Mouse (Mus musculus) CH12.LX (cell line): ENCODE measurements at regions not wholly inside any gene's neighbourhood (a gene's known extent, or its start where the extent isn't known, plus 50 kb on each side); places are given as distances from the start of the nearest gene placed in this dataset.

Experiments
- DNase-seq: peaks from one replicate; pipeline ENCODE4 v3.0.0-alpha.2; 2013; ENCODE audit errors: extremely low read depth
- H3K27ac ChIP-seq: 2 replicates; pipeline ENCODE4 v1.5.1; 2012; ENCODE audit warnings: low read depth, mild to moderate bottlenecking, control low read depth, moderate library complexity; ENCODE audit not compliant: insufficient read depth
- H3K27me3 ChIP-seq: replicated peaks from 2 replicates; pipeline ENCODE3; 2012; ENCODE audit warnings: inconsistent platforms
- H3K36me3 ChIP-seq, 2 experiments: replicated peaks in 1 of 2; 2 replicates each; pipeline versions ENCODE3 to v1.6.1; 2012; ENCODE audit warnings: inconsistent platforms in 1 of 2, low read length in 1 of 2, mild to moderate bottlenecking in 1 of 2, mixed read lengths in 1 of 2, moderate library complexity in 1 of 2; ENCODE audit not compliant: control insufficient read depth in 1 of 2, insufficient read depth in 1 of 2
- H3K4me1 ChIP-seq, 2 experiments: 2 replicates each; pipeline ENCODE4 v1.6.1; 2012; ENCODE audit warnings: inconsistent platforms in 1 of 2, moderate library complexity in 1 of 2; ENCODE audit not compliant: insufficient read depth in 2 of 2, control insufficient read depth in 1 of 2
- H3K4me2 ChIP-seq: 2 replicates; pipeline ENCODE4 v1.6.1; 2012; ENCODE audit warnings: low read depth, mild to moderate bottlenecking, control low read depth; ENCODE audit not compliant: poor library complexity, insufficient read depth, severe bottlenecking
- H3K4me3 ChIP-seq, 3 experiments: fragments of 150-350 bp in 1 of 3; sonication (generic) in 1 of 3; replicated peaks in 1 of 3; 2 replicates each; pipeline versions ENCODE3 to v1.5.1; 2011 to 2012; ENCODE audit warnings: low read depth in 2 of 3, low read length in 2 of 3, mild to moderate bottlenecking in 2 of 3, moderate library complexity in 2 of 3, control low read depth in 1 of 3, improper control_type of control experiment in 1 of 3, inconsistent platforms in 1 of 3, mixed read lengths in 1 of 3; ENCODE audit not compliant: poor library complexity in 1 of 3
- H3K79me2 ChIP-seq: replicated peaks from 2 replicates; pipeline ENCODE4 v1.6.1; 2012; ENCODE audit warnings: mild to moderate bottlenecking, moderate library complexity; ENCODE audit not compliant: control insufficient read depth, poor library complexity, insufficient read depth, severe bottlenecking; ENCODE audit errors: extremely low read depth
- H3K9ac ChIP-seq: 2 replicates; pipeline ENCODE4 v1.6.1; 2012; ENCODE audit warnings: low read depth, mild to moderate bottlenecking, control low read depth, moderate library complexity; ENCODE audit not compliant: insufficient read depth
- H3K9me3 ChIP-seq: replicated peaks from 2 replicates; pipeline ENCODE3; 2012; ENCODE audit warnings: low read length, inconsistent platforms, mixed read lengths
- EP300 ChIP-seq: IDR thresholded peaks from 2 replicates; pipeline ENCODE4 v1.6.1; 2011; ENCODE audit warnings: low read length, improper control_type of control experiment
- ETS1 ChIP-seq: conservative IDR thresholded peaks from 2 replicates; pipeline ENCODE4 v1.6.1; 2012; ENCODE audit warnings: low read depth, mild to moderate bottlenecking, inconsistent platforms, low read length, improper control_type of control experiment, moderate library complexity
- TCF12 ChIP-seq: IDR thresholded peaks from 2 replicates; pipeline ENCODE4 v1.6.1; 2014; ENCODE audit warnings: low read depth, mild to moderate bottlenecking, inconsistent platforms, low read length, improper control_type of control experiment
- UBTF ChIP-seq: IDR thresholded peaks from 2 replicates; pipeline ENCODE4 v1.6.1; 2012; ENCODE audit warnings: low read depth, mild to moderate bottlenecking, inconsistent platforms, low read length, improper control_type of control experiment, moderate library complexity
- ZKSCAN1 ChIP-seq: IDR thresholded peaks from 2 replicates; pipeline ENCODE4 v1.6.1; 2012; ENCODE audit warnings: low read depth, inconsistent platforms, low read length, improper control_type of control experiment, borderline replicate concordance
- ZNF384 ChIP-seq: IDR thresholded peaks from 2 replicates; pipeline ENCODE4 v1.6.1; 2012; ENCODE audit warnings: low read depth, low read length, improper control_type of control experiment, inconsistent platforms
- dilution Hi-C: fragments of 300-500 bp; cut with MboI; formaldehyde crosslinking; loops from 2 replicates; pipeline ENCODE4 v1.14.3; 2020; ENCODE audit warnings: low sequenced_read_pairs; ENCODE audit not compliant: extremely low pct_unique_long_range_greater_than_20kb, extremely low pct_ligation_motif_present
- in situ Hi-C: fragments of 300-500 bp; cut with MboI; formaldehyde crosslinking; loops from 3 replicates; pipeline ENCODE4 v1.14.3; 2019; ENCODE audit warnings: low sequenced_read_pairs, low pct_ligation_motif_present, low pct_unique_long_range_greater_than_20kb, mixed read lengths

DNA sequence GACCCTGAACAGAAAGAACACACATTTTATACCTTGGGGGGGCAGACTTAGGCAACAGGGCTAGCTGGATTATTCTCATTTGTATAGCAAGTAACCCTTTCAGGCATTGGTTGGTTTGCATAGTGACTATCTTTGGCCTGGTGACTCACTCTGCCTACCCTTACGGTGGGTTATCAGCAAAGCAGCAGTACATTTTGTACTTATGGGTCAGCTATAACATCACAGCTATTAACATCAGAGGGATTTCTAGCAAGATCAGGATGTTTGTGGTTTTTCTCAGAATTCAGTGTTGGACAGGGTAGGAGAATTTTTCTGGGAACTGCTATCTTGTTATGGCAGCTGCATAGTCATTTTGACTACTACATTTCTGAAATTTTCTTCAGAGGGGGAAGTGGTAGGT, 84.7 kb downstream of the Serpinb9g start (continued):
- TF ChIP-seq ZKSCAN1 = no peak
- TF ChIP-seq, all 38 proteins: peak for 8

DNA sequence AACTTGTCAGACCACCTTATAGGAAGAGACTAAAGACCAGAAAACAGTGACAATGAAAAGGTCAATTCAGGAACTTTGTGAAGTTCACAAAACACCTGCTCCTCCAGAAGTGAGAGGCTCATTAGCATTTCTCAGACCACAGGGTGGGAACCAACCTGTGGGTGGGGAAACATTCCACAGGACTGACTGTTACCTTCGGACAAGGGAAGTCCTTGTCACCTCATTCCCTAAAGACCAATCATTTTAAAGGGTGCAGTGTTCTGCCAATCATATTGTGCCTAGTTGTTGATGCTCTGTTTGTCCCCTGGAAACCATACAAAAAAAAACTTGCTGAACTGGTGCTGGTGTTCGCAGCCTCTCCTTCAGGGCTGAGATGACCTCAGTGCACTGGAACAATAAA, 86.2 kb downstream of the Serpinb9g start:
- in situ Hi-C loops = loop anchor here (25.0 kb wide), 2 partner anchors 484 to 659 kb away; partner anchors contain the start of gene Serpinb1b

DNA sequence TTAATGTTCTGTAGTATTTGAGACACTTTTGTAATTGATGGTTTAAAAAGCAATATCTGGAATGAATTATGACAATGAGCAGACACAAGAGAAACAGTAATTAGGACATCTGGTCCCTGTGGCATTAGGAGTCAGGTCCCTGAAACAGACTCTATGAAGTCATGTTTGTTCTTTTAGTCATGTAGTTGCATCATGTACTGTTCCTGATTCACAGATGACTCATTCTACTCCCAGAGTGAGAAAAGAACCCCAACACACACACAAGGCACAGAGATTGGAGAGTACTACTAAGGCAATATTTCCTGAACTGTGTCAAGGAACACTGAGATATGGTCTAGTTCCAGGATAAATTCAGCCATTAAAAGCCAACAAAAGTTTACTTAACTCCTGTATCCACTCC, 75.1 kb upstream of the Serpinb6d start:
- no peak overlapping the region for H3K4me3 ChIP-seq
- H3K9ac ChIP-seq = no peak overlapping the region
- no peaks in the 10 kb centered on the region for H3K36me3 ChIP-seq
- no peak overlapping the region for H3K4me2 ChIP-seq
- H3K79me2 ChIP-seq = no peaks in the 10 kb centered on the region
- H3K27ac ChIP-seq = no peak overlapping the region
- no peaks in the 10 kb centered on the region for H3K9me3 ChIP-seq
- TF ChIP-seq UBTF = no peak
- peak; percentile 23; the same call in 1 of the 2 replicates for TF ChIP-seq ETS1
- TF ChIP-seq EP300 = peak; percentile 22; the same call in 1 of the 2 replicates
- dilution Hi-C loops = no loop called here
- in situ Hi-C loops = no loop called here
- H3K27me3 ChIP-seq = no peaks in the 10 kb centered on the region
- DNase-seq = no peak
- no peaks in the 10 kb centered on the region; a peak in 1 of 4 replicates for H3K4me1 ChIP-seq

More for the DNA sequence above, 86.2 kb downstream of the Serpinb9g start:
- H3K9ac ChIP-seq = no peak overlapping the region
- no peak overlapping the region for H3K27ac ChIP-seq
- no peaks in the 10 kb centered on the region for H3K79me2 ChIP-seq
- TF ChIP-seq ZNF384 (peak; percentile 45; the same call in 1 of the 2 replicates), TCF12 (no peak)
- TF ChIP-seq, all 38 proteins: peak for 1
- no peak overlapping the region for H3K4me2 ChIP-seq
- no peak overlapping the region for H3K4me3 ChIP-seq
- H3K4me1 ChIP-seq = peaks cover 16 to 35% of the 10 kb centered on the region in 2 experiments
- dilution Hi-C loops = no loop called here
- H3K9me3 ChIP-seq = peaks cover 21% of the 10 kb centered on the region
- H3K36me3 ChIP-seq = peaks cover 0 to 7% of the 10 kb centered on the region in 2 experiments
- no peak for DNase-seq
- no peaks in the 10 kb centered on the region for H3K27me3 ChIP-seq
